Mouse (Mus musculus) ES-Bruce4 (cell line): ENCODE data around the gene Amn.

ENCODE experiments used
- CTCF ChIP-seq: IDR thresholded peaks from one replicate; pipeline ENCODE4 v1.8.1; 2011; ENCODE audit warnings: low read depth, low read length
- EP300 ChIP-seq: IDR thresholded peaks from 2 replicates; pipeline ENCODE4 v1.6.1; 2011; ENCODE audit warnings: low read depth, low read length; ENCODE audit not compliant: insufficient read depth
- POLR2A ChIP-seq: IDR thresholded peaks from one replicate; pipeline ENCODE4 v1.8.1; 2011; ENCODE audit warnings: low read length; ENCODE audit not compliant: insufficient read depth

DNA sequence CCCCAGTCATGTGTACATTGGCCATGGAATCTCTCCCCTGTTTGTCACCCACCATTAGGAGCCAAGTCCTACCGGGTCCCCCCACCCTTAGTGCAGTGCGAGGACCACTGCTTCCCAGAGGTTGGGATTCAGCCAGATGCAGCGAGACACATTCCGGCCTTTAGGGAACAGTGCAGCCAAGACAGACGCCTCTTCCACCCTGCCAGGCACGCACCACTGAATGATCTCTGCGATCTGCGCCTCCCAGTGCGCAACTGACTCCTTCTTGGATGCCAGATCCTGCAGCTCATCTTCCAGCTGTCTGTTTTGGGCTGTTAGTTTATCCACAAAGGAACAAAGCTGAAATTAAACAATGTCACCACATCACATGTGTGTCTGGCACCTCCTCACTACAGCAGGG is 46.8 kb downstream of the Amn start:
- no peak for TF ChIP-seq POLR2A
- no peak for TF ChIP-seq EP300
- TF ChIP-seq CTCF = no peak
